Mouse (Mus musculus): ENCODE results near the gene Kcnh7.
A peak's percentile ranks its signal among the peaks of the same experiment; 100 is the strongest.

The Kcnh7 gene

DNA sequence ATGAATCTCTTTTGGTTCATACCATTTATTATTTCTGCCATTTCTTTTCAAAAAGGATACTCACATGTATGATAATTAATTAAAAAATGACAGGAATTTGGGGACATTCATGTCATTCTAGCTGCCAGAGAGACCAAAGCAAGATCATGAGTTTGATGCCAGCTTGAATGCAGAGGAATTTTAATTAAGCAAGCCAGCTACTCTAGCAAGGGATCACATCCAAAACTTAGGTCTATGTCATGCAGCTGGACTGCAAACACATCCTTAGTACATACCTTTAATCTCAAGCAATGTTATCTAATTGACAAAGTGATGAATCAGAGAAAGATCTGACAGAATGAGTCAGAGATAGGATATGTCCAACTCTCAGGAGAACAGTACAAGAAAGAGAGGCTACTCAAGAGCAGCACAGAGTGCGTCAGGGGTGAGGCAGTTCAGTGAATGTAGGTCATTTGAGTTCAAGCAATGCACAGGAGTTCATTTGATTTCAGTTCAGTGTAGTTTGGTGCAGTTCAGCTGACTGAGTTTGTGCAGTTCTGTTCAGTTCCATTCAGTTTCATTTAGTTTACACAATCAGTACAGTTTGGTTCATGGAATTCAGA is 248.7 kb downstream of the Kcnh7 start:
- DNase-seq: no peak

DNA sequence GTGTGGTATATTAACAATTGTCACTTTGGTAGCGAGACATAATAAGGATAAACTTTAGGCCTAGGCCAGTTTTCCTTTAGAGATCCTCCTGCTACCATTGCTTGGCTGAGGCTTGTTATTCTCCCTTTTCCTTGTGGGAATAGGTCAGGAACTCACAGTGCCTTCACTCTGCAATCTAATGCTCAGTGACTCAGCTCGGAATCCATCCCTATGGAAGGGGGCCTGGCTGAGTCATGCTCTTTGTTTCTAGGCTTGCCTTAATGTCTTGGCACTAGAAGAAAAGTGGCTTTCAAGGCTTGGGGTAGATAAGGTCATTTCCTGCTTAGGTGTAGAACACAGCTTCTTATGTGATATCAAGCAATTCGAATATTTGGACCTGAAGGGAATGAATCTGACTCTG is 255.6 kb downstream of the Kcnh7 start:
- no peak for DNase-seq

DNA sequence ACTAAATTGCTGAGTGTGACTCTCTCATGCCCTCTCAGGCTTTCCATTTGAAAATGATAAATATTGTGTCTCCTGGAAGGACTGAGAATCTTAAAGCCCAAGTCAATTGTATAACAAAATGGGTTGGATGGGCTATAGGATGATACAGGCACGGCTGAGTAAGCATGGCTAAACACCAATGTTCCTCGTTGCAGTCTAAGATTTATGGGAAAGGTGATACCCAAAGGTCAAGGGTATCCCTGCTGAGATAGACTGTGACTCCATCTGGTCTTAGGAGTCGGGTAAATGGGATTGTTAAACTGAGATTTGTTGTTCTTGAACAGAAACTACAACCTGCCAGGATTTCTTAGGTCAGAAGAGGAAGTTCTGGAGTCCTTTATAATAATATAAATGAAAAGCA is 256.0 kb downstream of the Kcnh7 start:
- DNase-seq: no peak

DNA sequence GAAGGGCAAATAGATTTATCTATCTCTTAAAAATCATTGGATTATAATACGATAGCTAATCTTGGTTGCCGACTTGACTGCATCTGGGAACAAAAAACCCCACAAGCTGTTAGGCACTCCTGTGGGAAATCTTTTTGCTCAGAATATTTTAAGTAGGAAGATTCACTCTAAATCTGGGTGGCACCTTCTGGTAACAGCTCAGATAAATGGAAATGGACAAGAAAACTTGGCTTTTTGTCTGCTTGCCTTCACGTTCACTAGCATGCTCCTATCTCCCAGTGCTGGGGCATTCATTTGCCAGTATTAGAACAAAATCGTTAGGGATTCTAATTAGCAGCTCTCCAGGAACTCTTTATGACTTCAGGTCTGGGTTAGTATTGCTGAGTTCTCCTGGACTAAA is 260.3 kb downstream of the Kcnh7 start:
- DNase-seq: peak; percentile 25

DNA sequence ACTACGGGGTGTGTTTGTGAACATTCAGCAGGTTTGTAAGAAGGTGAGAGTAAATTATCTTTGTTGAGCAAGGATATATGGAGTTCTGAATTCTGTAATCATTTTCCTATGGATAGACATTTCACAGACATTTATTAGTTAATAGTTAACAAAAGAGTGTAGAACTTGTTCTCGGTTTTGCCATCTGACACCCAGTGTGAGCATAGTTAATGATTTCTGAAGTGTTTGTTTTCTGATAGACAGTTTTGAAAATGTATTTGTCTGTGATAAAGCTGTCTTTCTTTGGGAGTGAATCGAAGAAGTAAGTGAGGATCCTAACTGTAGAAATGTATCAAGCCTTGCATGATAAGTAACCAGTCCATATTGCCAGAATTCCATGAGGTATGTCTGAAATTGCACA is 276.4 kb downstream of the Kcnh7 start:
- DNase-seq: no peak

DNA sequence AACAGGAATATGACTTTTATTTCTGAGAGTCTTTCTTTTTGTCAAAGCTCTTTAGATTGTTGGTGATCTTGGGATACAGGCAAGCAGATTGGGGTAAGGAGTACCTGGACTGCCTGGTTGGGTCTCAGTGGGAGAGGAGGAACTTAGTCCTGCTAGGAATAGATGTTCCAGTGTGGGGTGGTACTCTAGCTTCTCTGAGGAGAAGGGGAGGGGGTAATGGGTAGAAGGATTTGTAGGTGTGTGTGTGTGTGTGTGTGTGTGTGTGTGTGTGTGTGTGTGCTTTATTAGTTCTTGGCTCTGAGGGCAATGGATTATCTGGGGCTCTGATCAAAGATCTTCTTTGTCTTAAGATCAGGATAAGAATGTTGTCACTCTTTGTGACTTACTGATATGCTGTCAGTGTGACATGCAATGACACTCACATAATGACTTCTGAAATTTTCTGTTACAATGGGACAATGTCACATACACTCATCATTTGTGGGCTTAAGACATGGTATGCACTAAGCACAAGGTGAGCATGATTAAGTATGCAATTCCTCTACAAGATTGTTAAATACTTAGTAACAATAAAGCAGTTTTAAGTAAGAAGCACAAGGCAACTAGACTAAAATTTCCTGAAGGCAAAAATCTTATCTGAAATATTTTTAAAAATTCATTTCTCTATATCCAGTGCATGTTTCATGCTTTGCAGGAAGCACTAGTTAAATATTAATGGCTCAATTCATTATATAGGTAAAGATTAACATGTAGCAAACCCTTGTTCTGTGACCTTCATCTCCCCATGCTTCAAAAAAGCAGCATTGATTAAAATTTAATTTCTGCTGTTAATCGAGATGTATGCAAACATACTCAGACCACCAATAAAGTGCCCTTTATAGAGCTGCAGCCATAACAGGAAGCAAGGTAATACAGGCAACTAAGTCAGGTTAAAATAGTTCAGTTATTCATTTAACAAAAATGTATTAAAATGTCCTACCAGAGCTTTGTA is 281.4 kb downstream of the Kcnh7 start:
- no peak for DNase-seq

DNA sequence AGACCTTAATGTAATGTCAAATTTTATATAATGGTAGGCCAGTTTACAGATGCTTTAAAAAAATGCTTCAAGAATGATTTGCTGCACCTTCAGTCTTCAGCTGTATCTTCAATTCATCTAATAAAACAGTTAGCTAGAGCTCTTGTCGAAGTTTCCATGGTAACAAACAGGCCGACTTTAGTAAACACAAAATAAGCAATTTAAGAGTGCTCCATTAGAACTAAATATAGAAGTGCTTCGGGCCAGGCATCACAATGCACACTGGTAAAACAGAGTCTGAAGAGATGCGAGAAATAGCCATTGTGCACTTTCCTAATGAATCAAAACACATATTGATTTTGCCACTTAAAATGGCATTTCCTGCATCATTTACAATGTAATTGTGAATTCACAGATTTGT is 305.3 kb downstream of the Kcnh7 start:
- no peak for DNase-seq

DNA sequence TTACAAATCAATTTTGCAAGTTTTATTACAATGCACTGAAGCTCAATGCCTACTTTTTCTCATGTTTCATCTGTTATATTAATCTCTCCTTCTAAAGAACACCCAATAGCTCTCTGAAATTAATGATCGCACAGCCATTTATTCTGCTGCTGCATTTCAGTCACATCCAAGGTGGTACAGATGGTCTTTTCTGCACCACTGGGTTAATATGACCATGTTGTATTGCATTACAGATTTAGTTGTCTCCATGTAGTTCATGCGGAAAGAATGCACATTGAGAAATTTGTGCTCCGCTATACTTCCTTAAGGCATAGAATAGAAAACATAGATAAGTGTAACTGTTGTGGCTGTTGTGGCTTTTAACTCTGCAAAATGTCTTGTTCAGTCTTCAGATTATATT is 328.7 kb downstream of the Kcnh7 start:
- no peak for DNase-seq

DNA sequence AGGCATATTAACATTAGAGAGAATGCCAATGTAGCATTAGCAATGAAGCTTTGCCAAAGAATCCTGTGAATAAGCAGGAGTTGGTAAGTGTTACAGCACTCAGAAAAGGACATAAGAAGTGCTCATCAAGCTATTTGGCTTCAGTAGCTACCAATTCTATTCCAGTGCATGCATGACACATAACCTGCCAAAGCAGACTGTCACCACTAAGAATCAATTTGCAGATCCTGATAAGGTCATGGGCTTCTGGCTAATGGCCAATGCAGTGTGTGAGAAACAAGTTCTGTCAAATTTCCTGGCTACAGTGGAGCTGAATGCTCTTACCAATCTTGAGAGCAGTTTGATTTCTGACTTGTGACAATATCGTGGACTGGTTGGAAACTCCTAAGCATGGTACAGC is 341.5 kb downstream of the Kcnh7 start:
- peak; percentile 2 for DNase-seq

DNA sequence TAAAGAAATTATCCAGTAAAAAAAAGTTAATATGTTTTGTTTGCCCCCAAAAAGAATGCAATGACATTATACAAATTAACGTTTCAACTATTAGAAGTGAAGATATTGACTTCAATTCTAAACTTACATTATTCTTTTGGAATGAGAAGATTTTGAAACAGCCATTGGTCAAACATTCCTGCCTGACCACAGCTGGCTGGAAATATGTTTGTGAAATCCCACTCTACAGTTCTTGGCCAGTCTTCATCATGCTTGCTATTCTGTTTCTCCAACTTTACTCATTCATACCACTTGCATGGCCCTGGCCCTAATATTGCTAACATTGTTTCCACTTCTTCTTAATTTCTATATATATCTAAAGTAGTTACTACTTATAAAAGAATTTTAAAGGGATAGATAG is 349.8 kb downstream of the Kcnh7 start:
- no peak for DNase-seq

DNA sequence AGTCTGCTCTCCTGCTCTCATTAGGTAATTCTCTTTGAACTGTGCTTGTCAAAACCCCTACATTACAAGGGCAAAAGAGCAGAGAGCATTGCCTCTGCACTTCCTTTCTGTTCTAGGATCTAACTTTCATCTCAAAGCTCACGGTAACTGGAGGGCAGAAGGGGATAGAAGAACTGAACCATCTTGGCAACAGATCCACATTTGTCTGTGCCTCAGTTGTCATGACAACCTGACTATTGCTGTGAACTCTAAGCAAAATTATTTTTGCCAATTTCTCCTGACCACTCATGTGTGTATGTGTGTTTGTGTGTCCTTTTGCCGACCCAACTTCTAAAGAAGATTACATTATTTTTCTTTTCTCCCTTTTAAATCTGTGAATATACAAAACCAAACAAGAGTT is 364.9 kb downstream of the Kcnh7 start:
- no peak for DNase-seq

DNA sequence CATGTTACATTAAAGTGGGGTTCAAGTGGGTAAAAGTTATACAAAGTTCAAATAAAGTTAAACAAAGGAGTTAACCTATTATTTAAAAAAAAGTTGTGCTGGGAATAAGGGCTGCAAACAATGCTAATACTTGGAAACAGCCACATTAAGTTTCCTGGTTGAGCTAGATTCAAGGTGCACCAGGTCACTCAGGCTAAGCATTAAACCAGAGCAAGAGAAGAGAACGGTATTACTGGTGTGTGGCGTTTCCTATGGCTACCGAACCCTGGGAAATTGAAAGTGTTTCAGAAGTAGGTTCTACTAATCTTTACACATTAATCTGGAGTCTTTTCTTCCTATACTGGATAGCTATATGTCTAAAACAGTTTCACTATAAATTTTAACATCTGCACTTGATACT is 368.1 kb downstream of the Kcnh7 start:
- no peak for DNase-seq

DNA sequence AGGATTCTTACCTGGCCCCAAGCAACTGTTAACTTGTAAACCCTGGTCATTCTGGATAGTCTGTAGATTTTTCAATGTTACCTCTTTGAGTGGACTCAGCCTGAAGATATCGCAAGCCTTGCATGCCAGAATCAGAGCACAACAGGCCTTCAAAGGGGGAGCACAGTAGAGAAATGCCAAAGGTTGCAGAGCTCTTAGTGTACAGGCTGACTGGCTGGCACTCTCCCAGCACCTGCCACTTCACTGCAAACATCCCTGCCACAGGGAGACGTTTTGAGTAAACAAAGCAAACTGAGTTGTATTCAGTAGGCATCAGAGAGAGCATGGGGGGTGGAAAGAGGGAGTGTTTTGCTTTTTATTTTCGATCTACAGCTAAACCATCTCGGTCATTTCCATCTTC is 375.3 kb downstream of the Kcnh7 start:
- DNase-seq: no peak

DNA sequence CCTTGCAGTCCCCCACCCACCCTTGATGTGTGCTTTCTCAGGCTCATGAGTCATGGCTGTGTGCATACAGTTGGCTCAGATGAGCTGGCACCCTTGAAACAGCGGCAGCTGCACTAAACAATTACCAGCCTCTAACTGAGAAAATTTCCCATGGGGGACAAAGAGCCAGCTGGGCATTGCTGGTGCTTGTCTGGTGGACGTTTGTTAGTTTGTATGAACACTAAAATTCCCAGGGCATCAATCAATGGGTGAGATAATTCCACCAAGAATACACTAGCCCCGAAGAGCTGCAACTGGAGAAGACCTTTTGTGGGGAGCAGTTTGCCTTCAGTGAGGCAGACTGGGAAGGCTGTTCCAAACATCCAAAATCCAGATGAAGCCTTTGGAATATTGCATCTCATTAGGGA is 376.6 kb downstream of the Kcnh7 start:
- peak; percentile 79 for DNase-seq

DNA sequence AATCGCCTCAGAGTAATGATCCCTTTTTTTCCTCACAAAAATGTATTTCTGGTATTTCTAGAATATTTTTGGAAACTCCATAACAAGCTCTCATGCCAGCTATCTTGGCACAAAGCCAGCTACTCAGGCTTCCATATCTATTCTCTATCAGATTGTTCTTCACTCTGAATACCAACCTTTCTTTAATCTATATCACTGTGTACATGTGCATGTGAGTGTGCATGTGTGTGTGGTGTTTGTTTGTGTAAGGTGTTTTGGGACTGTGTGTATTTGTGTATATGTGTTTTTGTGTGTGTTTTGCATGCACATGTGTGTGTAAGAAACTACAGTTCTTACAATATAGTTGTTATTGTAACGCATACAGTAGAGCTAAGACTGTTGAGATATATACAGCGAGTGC is 377.2 kb downstream of the Kcnh7 start:
- DNase-seq: peak; percentile 15

DNA sequence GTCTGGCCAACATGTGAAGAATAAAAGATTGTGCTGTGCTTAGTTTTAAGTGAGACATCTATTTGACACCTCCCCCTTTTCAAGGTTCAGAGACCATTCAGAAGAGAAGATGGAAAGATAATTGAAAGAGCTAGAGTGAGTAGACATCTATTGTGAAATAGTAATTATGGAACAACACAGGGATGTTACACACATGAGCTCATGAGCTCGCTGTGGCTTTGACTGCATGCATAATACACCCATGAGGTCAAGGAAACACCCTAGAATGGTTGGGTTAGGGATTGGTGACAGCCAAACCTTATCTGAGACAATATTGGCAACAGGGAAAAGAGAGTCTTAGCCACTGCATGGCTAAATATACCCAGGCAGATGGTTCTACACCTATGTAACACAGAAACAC is 380.1 kb downstream of the Kcnh7 start:
- DNase-seq: no peak

DNA sequence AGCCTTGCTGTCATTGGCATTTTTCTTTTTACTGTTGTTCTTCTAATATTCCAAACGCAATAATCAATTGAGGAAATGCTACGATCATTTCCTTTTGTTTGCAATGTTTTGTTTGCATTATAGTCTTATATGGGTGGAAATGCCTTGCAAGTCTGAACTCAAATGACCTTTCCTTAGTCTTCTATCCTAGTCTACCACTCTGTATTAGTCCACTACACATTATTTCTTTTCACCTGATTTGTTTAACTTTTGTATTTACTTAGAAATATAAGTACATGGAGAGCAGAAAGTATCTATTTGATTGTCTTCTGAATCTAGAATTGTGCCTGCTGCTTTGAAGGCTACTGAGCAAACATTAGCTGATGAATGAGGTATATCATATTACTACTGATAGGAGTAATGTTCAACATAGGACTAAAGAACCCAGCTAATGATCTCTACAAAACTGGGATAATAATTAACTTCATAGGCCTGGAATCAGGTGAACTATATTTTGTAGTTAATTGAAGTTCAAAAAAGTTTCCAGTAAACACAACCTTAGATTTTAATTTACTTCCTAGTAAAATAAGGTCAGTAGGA is 399.5 kb downstream of the Kcnh7 start:
- DNase-seq: no peak

DNA sequence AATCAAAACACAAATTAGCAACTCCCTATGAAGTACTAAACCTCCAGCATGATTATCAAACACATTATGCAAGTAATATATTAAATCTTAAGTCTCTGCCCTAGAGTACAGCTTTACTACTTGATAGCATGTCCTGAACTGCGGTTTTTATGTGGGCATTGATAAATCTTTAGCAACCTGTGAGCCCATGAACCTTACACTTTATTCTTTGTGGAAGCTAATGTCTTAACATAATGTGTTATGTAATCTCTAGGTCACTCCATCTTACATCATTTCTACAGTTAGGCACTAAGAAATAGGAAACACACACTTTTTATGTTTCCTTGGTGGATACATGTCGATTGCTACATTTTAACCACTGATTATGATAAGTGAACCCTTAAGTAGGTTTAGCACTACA is 437.8 kb downstream of the Kcnh7 start:
- DNase-seq: no peak

DNA sequence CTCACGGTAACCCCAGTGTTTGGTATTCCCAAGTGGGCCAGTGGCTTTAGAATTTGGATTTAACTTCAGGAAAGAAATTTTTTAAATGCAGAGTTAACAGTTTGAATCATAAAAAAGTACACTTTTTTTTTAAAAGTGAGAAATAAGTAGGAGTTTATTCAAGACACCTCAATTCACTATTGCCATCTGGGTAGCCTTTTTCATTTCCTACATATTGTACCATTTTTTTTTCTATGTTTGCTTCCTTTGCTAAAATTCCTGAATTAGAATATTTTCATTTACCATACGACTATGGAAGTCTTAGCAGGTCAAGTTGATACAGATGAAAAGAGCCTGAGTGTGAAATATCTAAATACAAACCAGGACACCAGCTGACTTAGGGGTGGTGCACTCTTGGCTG is 441.0 kb downstream of the Kcnh7 start:
- DNase-seq: no peak

DNA sequence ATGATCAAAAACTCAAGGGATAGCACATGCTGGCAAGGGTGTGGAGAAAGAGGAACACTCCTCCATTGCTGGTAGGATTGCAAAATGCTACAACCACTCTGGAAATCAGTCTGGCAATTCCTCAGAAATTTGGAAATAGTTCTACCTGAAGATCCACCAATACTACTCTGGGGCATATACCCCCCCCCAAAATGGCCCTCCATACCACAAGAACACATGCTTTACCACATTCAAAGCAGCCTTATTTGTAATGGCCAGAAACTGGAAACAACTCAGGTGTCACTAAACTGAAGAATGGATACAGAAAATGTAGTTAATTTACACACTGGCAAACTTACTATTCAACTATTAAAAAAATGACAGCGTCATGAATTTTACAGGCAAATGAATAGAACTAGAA is 453.4 kb downstream of the Kcnh7 start:
- DNase-seq: no peak

DNA sequence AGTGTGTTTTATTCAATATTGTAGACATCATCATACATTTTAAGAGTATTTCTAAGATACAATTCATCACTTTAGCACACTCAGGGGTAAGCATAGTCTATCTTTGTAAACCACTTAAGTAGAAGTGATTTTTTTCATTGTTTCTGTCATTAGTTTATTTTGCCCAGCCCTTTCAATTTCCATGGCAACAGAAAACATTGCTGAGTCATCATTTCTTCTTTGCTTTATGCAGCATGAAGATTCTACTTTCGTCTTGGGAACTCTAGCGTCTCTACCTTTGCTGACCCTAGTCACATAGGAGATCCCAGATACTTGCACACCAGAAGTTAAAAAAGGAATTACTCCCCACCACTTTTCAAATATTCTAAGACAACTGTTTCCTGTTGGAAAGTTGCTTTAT is 456.4 kb downstream of the Kcnh7 start:
- no peak for DNase-seq

DNA sequence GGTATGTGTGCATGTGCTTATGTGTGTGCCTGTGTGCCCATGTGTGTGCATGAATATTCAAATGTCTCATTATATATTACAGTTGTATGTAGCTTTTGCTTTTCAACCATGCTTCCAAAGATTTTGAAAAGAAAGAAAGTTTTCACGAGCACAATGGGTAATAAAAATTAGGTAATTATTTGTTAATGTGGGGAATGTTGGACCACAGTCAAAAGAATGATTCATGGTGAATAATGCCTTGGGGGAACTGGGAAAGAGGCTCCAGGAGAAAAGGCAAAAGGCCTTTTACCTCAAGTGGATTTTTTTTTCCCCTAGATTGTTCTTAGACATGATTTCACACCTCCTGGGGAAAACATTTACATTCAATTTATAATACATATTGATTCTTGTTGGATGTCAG is 458.1 kb downstream of the Kcnh7 start:
- DNase-seq: no peak

DNA sequence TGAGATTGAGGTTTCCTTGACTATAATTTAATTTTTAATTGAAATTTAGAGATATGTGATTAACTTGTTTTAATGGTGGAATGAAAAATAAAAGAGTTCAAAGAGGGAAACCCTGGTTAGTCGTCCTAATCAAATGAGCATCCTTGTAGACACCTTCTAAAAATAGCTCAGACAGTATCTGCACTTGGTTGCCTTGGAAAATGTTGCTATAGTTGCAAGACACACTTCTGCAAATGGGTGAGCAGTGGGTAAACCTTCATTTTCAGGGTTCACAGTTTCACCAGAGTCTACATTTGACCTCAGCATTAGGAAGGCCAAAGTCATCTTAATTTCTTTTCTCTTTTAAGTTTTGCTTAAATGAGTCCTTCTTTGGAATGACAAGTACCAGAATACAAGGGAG is 465.7 kb downstream of the Kcnh7 start:
- DNase-seq: peak; percentile 9

DNA sequence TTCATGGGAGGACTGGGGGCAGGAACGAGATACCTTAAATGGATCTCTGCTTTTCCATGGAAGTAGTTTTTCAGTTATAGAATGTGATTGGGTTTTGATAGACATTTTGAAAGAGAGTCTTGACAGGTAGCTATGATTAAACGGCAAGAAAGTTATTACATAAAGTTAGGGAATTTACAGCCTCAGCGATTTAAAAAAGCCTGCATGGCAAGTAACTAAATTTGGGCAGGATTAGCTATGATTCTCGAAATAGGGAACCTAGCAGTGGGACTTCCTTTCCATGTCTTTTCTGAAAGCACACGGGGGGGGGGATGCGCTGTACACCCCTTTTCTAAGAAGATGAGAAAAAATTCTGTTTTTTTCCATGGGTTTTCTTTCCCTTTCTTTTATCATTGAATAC is 466.8 kb downstream of the Kcnh7 start:
- no peak for DNase-seq
